Mouse (Mus musculus): ENCODE results near the gene Cpz. TPM values are rescaled to one million over a fixed set of nuclear protein-coding genes. Genes with fewer than 3 reads are reported as not detected.
A peak's percentile ranks its signal among the peaks of the same experiment; 100 is the strongest.

Cpz gene
- polyA plus RNA-seq, 2 experiments, result 7.8 to 9.9 TPM

DNA sequence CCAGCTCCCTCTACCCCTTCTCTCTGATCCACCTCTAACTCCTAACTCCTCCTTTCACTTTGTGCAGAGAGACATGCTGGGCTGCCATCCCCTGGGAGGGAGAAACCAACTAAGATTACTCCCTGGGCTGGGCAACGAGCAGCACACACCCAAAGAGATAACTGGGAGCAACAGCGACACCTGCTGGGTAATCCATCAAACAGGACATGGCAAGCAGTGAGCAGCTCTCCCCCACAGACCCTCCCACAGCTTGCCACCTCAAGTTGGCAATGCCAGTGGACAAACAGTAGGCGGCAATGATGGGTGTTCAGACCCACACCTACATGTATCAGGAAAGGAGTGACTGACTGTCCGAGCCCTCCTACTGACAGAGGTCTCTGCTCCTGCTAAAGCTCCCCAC, 4.9 kb upstream of the Cpz start:
- peaks cover 9% of the 10 kb centered on the region for H3K4me1 ChIP-seq (ENCODE audit: control insufficient read depth, insufficient read depth, low read length)
- no peak overlapping the region for H3K9ac ChIP-seq (ENCODE audit: low read depth, low read length, severe bottlenecking)
- no peaks in the 10 kb centered on the region for H3K9me3 ChIP-seq (ENCODE audit: control insufficient read depth, low read length)
- no peak for TF ChIP-seq POLR2A (IDR thresholded peaks at IDR 0.05; ENCODE audit: borderline replicate concordance, extremely low read depth, insufficient read depth, insufficient read length)
- no peak for DNase-seq (ENCODE audit: low spot score)
- WGBS, result 23% methylated on average over 4 of the region's 4 CpGs
- no peaks in the 10 kb centered on the region for H3K36me3 ChIP-seq (ENCODE audit: control insufficient read depth, insufficient read depth, low read length)
- no peak overlapping the region for H3K27ac ChIP-seq (replicated peaks; ENCODE audit: low read depth, low read length)
- H3K4me3 ChIP-seq (replicated peaks; ENCODE audit: low read length), result no peak overlapping the region
- ATAC-seq (ENCODE audit: low FRiP score, low read depth), result no peak
- no peak overlapping the region for H3K4me2 ChIP-seq (replicated peaks; ENCODE audit: low read depth, low read length, severe bottlenecking)
- peaks cover 1% of the 10 kb centered on the region; the same call in 1 of the 2 replicates for H3K27me3 ChIP-seq (ENCODE audit: control insufficient read depth, insufficient read depth, low read length)

DNA sequence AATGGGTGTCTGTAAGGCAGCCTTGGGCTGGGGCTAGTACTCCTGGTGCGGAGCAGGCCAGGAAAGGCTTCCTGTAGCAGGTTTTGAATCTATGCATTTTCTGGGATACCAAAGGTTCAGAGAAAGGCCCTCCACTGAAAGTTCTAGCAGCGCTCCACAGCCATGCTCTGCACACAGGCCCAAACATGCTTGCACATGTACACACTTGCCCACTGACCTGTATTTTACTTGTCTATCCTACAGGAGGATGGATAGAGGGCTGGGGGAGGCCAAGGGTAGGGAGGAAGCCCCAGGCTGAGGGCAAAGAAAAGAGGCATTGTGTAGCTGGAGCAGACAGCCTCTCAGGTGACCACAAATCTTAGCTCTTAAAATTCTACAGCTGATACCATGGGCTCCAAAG, 1.1 kb downstream of the Cpz start:
- Histone ChIP-seq H3K9me3 (ENCODE audit: control insufficient read depth, low read length) (no peaks in the 10 kb centered on the region), H3K9ac (ENCODE audit: low read depth, low read length, severe bottlenecking) (no peak overlapping the region), H3K27ac (replicated peaks; ENCODE audit: low read depth, low read length) (no peak overlapping the region), H3K27me3 (ENCODE audit: control insufficient read depth, insufficient read depth, low read length) (peaks cover 16% of the 10 kb centered on the region; the same call in 1 of the 2 replicates), H3K4me3 (replicated peaks; ENCODE audit: low read length) (no peak overlapping the region), H3K36me3 (ENCODE audit: control insufficient read depth, insufficient read depth, low read length) (no peaks in the 10 kb centered on the region), H3K4me2 (replicated peaks; ENCODE audit: low read depth, low read length, severe bottlenecking) (no peak overlapping the region), H3K4me1 (ENCODE audit: control insufficient read depth, insufficient read depth, low read length) (peaks cover 16% of the 10 kb centered on the region)
- TF ChIP-seq POLR2A (IDR thresholded peaks at IDR 0.05; ENCODE audit: borderline replicate concordance, extremely low read depth, insufficient read depth, insufficient read length), result no peak
- no peak for DNase-seq (ENCODE audit: low spot score)
- ATAC-seq (ENCODE audit: low FRiP score, low read depth), result no peak
- 72% methylated on average over 2 of the region's 2 CpGs for WGBS

DNA sequence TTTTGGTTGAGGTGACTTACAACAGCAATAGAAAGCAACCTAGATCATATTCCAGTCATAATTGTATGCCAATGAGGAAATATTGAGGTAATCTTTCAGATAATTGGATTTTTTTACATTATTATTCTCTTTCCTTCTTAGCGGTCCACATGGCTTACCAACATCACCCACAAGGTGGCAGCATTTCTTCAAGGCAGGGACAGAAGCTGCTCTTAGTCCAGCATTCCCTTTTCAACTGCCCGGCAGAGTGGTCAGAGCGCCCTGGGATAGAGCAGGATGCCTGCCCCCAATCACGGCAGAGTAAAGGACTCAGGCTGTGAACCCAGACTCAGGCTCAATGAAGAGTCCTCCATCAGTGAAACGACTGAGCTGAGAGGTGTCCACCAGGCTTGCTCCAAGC, 1.8 kb downstream of the Cpz start:
- H3K9me3 ChIP-seq (ENCODE audit: control insufficient read depth, low read length), result no peaks in the 10 kb centered on the region
- peaks cover 16% of the 10 kb centered on the region for H3K4me1 ChIP-seq (ENCODE audit: control insufficient read depth, insufficient read depth, low read length)
- H3K9ac ChIP-seq (ENCODE audit: low read depth, low read length, severe bottlenecking), result no peak overlapping the region
- ATAC-seq (ENCODE audit: low FRiP score, low read depth), result no peak
- H3K27ac ChIP-seq (replicated peaks; ENCODE audit: low read depth, low read length), result no peak overlapping the region
- DNase-seq (ENCODE audit: low spot score), result peak; percentile 60
- no peaks in the 10 kb centered on the region for H3K36me3 ChIP-seq (ENCODE audit: control insufficient read depth, insufficient read depth, low read length)
- WGBS, result 4% methylated on average over 5 of the region's 5 CpGs
- no peak for TF ChIP-seq POLR2A (IDR thresholded peaks at IDR 0.05; ENCODE audit: borderline replicate concordance, extremely low read depth, insufficient read depth, insufficient read length)
- peaks cover 16% of the 10 kb centered on the region; the same call in 1 of the 2 replicates for H3K27me3 ChIP-seq (ENCODE audit: control insufficient read depth, insufficient read depth, low read length)
- no peak overlapping the region for H3K4me3 ChIP-seq (replicated peaks; ENCODE audit: low read length)
- no peak overlapping the region for H3K4me2 ChIP-seq (replicated peaks; ENCODE audit: low read depth, low read length, severe bottlenecking)

DNA sequence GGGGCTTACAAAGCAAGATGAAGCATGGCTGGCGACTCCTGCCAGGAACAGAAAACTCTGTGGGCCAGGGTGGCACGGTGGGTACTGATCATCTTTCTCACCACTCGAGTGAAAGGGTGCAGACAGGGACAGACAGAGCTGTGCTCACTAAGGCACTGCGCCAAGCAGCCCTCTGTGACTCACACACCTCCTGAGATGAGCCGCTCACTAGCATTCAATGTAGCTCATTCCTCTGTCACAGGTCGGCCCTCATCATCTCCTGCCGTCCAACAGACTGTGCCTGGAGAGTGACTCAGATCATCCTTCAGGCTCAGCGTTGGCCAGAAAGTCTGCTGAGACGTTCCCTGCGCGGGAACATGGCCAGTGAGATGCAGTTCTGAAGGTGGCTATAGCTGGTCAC, 8.7 kb downstream of the Cpz start:
- Histone ChIP-seq H3K27ac (replicated peaks; ENCODE audit: low read depth, low read length) (no peak overlapping the region), H3K9ac (ENCODE audit: low read depth, low read length, severe bottlenecking) (no peak overlapping the region), H3K4me3 (replicated peaks; ENCODE audit: low read length) (no peak overlapping the region), H3K4me2 (replicated peaks; ENCODE audit: low read depth, low read length, severe bottlenecking) (no peak overlapping the region), H3K27me3 (ENCODE audit: control insufficient read depth, insufficient read depth, low read length) (no peaks in the 10 kb centered on the region), H3K36me3 (ENCODE audit: control insufficient read depth, insufficient read depth, low read length) (no peaks in the 10 kb centered on the region), H3K4me1 (ENCODE audit: control insufficient read depth, insufficient read depth, low read length) (no peaks in the 10 kb centered on the region), H3K9me3 (ENCODE audit: control insufficient read depth, low read length) (no peaks in the 10 kb centered on the region)
- DNase-seq (ENCODE audit: low spot score) (no peak), ATAC-seq (ENCODE audit: low FRiP score, low read depth) (no peak)
- TF ChIP-seq POLR2A (IDR thresholded peaks at IDR 0.05; ENCODE audit: borderline replicate concordance, extremely low read depth, insufficient read depth, insufficient read length), result no peak
- WGBS, result 75% methylated on average over 11 of the region's 11 CpGs

DNA sequence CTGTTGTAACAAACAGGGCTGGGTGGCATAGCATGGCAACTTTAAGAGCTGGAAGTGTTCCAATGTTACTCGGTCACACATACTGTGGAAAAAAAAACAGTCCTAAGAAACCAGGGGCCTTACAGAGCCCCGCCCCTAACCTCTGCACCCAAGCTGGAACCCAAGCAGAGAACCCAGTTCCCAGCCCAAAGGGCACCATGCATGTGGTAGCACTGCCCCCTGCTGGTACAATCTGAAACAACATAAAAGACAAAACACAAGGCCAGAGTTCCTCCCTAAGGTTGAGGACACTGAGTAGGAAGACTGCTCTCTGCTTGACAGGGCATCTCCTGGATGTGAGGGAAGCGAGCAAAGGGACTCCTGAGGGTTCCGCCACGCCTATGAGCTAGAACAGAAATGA, 14.9 kb downstream of the Cpz start:
- no peaks in the 10 kb centered on the region for H3K9me3 ChIP-seq (ENCODE audit: control insufficient read depth, low read length)
- H3K9ac ChIP-seq (ENCODE audit: low read depth, low read length, severe bottlenecking), result no peak overlapping the region
- H3K4me1 ChIP-seq (ENCODE audit: control insufficient read depth, insufficient read depth, low read length), result no peaks in the 10 kb centered on the region
- H3K27me3 ChIP-seq (ENCODE audit: control insufficient read depth, insufficient read depth, low read length), result no peaks in the 10 kb centered on the region
- no peaks in the 10 kb centered on the region for H3K36me3 ChIP-seq (ENCODE audit: control insufficient read depth, insufficient read depth, low read length)
- peak; percentile 50 for DNase-seq (ENCODE audit: low spot score)
- 0 out of 2 replicates have a peak, but pooled peaks have one; percentile 12 for ATAC-seq (ENCODE audit: low FRiP score, low read depth)
- H3K4me2 ChIP-seq (replicated peaks; ENCODE audit: low read depth, low read length, severe bottlenecking), result no peak overlapping the region
- no peak overlapping the region for H3K4me3 ChIP-seq (replicated peaks; ENCODE audit: low read length)
- 23% methylated on average over 5 of the region's 5 CpGs for WGBS
- H3K27ac ChIP-seq (replicated peaks; ENCODE audit: low read depth, low read length), result no peak overlapping the region
- no peak for TF ChIP-seq POLR2A (IDR thresholded peaks at IDR 0.05; ENCODE audit: borderline replicate concordance, extremely low read depth, insufficient read depth, insufficient read length)

DNA sequence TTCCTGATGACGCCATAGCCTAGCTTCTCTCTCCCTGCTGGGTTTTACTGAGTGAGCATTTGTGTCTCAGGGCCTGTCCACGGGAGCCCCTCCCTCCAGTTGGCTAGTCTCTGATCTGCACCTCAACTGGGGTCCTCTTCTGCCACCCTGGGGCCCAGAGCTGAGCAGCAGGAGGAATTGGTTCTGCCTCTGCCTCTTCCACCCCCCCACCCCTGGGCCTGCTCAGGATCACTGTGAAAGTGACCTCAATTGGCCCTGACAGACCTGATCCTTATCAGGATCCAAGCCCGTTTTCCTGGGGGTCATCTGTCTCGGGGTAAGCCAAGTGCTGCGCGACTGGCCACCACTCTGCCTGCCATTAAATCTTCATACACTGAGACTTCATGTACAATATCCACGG, 20.5 kb downstream of the Cpz start:
- Histone ChIP-seq H3K9me3 (ENCODE audit: control insufficient read depth, low read length) (no peaks in the 10 kb centered on the region), H3K4me1 (ENCODE audit: control insufficient read depth, insufficient read depth, low read length) (no peaks in the 10 kb centered on the region), H3K36me3 (ENCODE audit: control insufficient read depth, insufficient read depth, low read length) (no peaks in the 10 kb centered on the region), H3K9ac (ENCODE audit: low read depth, low read length, severe bottlenecking) (no peak overlapping the region), H3K27ac (replicated peaks; ENCODE audit: low read depth, low read length) (no peak overlapping the region), H3K27me3 (ENCODE audit: control insufficient read depth, insufficient read depth, low read length) (no peaks in the 10 kb centered on the region), H3K4me2 (replicated peaks; ENCODE audit: low read depth, low read length, severe bottlenecking) (no peak overlapping the region), H3K4me3 (replicated peaks; ENCODE audit: low read length) (no peak overlapping the region)
- WGBS, result 42% methylated on average over 7 of the region's 7 CpGs
- DNase-seq (ENCODE audit: low spot score) (no peak), ATAC-seq (ENCODE audit: low FRiP score, low read depth) (no peak)
- no peak for TF ChIP-seq POLR2A (IDR thresholded peaks at IDR 0.05; ENCODE audit: borderline replicate concordance, extremely low read depth, insufficient read depth, insufficient read length)
